Mouse (Mus musculus): ENCODE measurements at regions not wholly inside any gene's neighbourhood (a gene's known extent, or its start where the extent isn't known, plus 50 kb on each side); places are given as distances from the start of the nearest gene placed in this dataset.

DNA sequence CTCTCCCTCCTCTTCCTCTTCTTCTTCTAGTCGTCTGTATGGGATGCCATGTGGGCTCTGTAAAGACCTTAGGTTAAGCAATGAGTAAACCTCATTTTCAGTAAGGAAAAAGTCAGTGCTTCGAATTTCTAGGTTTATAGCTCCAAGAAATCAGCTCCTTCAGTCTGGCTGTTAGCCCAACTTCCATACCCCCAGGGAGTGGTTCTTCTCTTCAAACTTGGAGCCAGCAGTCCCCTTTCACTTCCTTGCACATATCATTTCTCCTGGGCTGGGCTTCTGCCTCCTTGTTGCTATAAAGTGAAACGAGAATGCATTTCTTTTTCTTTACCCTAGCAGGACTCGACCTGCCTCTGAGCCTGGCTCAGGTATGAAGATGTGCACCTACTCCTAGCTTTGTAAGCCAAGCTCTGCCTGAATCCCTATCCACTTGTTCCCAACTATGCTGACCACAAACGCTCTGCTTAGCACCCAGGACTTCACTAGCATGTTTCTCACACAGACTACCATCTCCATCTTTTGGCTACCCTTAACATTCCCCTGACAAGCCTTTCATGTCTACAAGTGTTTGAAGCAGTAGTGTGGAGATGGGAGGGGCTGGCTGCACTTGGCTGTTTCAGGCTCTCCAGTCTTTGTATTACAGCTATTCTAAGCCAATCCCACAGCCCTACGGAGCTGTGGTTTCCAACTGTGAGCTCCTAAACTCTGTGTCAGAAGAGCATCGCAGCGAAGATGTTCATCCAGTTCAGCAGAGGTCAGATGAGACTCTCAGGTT, 243.8 kb upstream of the Tprg start:
- TF ChIP-seq POLR2A (IDR thresholded peaks at IDR 0.05; ENCODE audit: insufficient read length, low read depth) (no peak), TCF12 (IDR thresholded peaks at IDR 0.05; ENCODE audit: insufficient read depth, poor library complexity, severe bottlenecking) (no peak), E2F4 (IDR thresholded peaks at IDR 0.05; ENCODE audit: insufficient read depth) (no peak), USF1 (IDR thresholded peaks at IDR 0.05; ENCODE audit: low read depth) (no peak), POLR2AphosphoS2 (IDR thresholded peaks at IDR 0.05; ENCODE audit: insufficient read length, low read depth) (no peak), MAX (IDR thresholded peaks at IDR 0.05; ENCODE audit: low read depth) (no peak), REST (IDR thresholded peaks at IDR 0.05; ENCODE audit: insufficient read depth, insufficient read length) (no peak), MYOD1 (IDR thresholded peaks at IDR 0.05; ENCODE audit: control insufficient read depth in 1 of 3, insufficient read length in 2 of 3, low read depth in 2 of 3) (no peak), MYOG (IDR thresholded peaks at IDR 0.05; ENCODE audit: control insufficient read depth in 1 of 3, insufficient read depth in 1 of 3, insufficient read length in 2 of 3, low read depth in 2 of 3) (no peak), SRF (IDR thresholded peaks at IDR 0.05; ENCODE audit: control insufficient read depth, insufficient read length, low read depth) (no peak), CEBPB (IDR thresholded peaks at IDR 0.05; ENCODE audit: insufficient read depth, poor library complexity, severe bottlenecking) (no peak), TCF3 (IDR thresholded peaks at IDR 0.05; ENCODE audit: insufficient read length, low read depth) (no peak)

All from myocyte (in vitro differentiated cells).